Mouse (Mus musculus) G1E (cell line): ENCODE results near the gene Med7.

Source experiments
- CTCF ChIP-seq: IDR thresholded peaks from 2 replicates; pipeline ENCODE4 v1.5.1; 2012; ENCODE audit warnings: low read depth, low read length, inconsistent platforms, mixed read lengths
- GATA1 ChIP-seq: IDR thresholded peaks from 2 replicates; pipeline ENCODE4 v1.6.1; 2012; ENCODE audit warnings: borderline replicate concordance, low read length, inconsistent platforms, mixed read lengths
- GATA2 ChIP-seq: IDR thresholded peaks from 2 replicates; pipeline ENCODE4 v1.6.1; 2012; ENCODE audit warnings: low read depth, low read length, inconsistent platforms, borderline replicate concordance
- TAL1 ChIP-seq: conservative IDR thresholded peaks from 2 replicates; pipeline ENCODE4 v1.6.1; 2012; ENCODE audit warnings: low read depth, low read length, inconsistent platforms, mixed read lengths

DNA sequence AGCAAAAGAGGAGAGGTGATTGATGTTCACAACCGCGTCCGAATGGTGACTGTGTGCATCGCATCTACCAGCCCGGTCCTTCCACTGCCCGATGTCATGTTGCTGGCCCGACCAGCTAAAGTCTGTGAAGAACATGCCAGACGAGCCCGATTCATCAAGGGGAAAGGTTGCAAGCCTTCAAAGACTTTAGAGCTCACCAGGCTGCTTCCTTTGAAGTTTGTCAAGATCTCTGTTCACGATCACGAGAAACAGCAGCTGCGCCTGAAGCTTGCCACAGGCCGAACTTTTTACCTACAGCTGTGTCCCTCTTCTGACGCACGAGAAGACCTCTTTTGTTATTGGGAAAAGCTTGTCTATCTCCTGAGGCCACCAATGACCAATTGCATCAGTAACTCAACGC, 31.7 kb upstream of the Med7 start:
- TF ChIP-seq CTCF (no peak), GATA1 (no peak), TAL1 (no peak), GATA2 (no peak)
